Mouse (Mus musculus) myocyte (in vitro differentiated cells): ENCODE data around the gene Agrn. TPM values are rescaled to one million over a fixed set of nuclear protein-coding genes. Genes with fewer than 3 reads are reported as not detected.

Experiments used
- H3K27me3 ChIP-seq: one replicate; pipeline ENCODE4 v1.6.1; 2011; ENCODE audit not compliant: control insufficient read depth, insufficient read depth, insufficient read length
- H3K36me3 ChIP-seq: one replicate; pipeline ENCODE4 v1.6.1; 2011; ENCODE audit not compliant: control insufficient read depth, insufficient read depth
- H3K4me2 ChIP-seq: one replicate; pipeline ENCODE4 v1.6.1; 2011; ENCODE audit warnings: low read depth, control low read depth
- H3K4me3 ChIP-seq: one replicate; pipeline ENCODE4 v1.5.1; 2011; ENCODE audit warnings: mild to moderate bottlenecking, control low read depth, moderate library complexity
- H3K79me2 ChIP-seq: one replicate; pipeline ENCODE4 v1.6.1; 2011; ENCODE audit not compliant: control insufficient read depth, insufficient read depth
- H3ac ChIP-seq: one replicate; pipeline ENCODE4 v1.6.1; 2011; ENCODE audit not compliant: control insufficient read depth, insufficient read length
- CEBPB ChIP-seq: IDR thresholded peaks from 2 replicates; pipeline ENCODE4 v1.6.1; 2011; ENCODE audit warnings: mild to moderate bottlenecking, moderate library complexity; ENCODE audit not compliant: poor library complexity, insufficient read depth, severe bottlenecking
- E2F4 ChIP-seq: IDR thresholded peaks from one replicate; pipeline ENCODE4 v1.6.1; 2011; ENCODE audit warnings: mild to moderate bottlenecking, control low read depth, moderate library complexity; ENCODE audit not compliant: insufficient read depth
- MAX ChIP-seq: IDR thresholded peaks from one replicate; pipeline ENCODE4 v1.6.1; 2011; ENCODE audit warnings: low read depth, mild to moderate bottlenecking, control low read depth
- MYOD1 ChIP-seq, 3 experiments: IDR thresholded peaks; one replicate each; pipeline ENCODE4 v1.6.1; 2011; ENCODE audit warnings: control low read depth in 2 of 3, low read depth in 2 of 3, mild to moderate bottlenecking in 2 of 3, moderate library complexity in 1 of 3; ENCODE audit not compliant: insufficient read length in 2 of 3, control insufficient read depth in 1 of 3
- MYOG ChIP-seq, 3 experiments: IDR thresholded peaks; one replicate each; pipeline ENCODE4 v1.6.1; 2011; ENCODE audit warnings: control low read depth in 2 of 3, low read depth in 2 of 3, mild to moderate bottlenecking in 2 of 3; ENCODE audit not compliant: insufficient read length in 2 of 3, control insufficient read depth in 1 of 3, insufficient read depth in 1 of 3
- POLR2A ChIP-seq: IDR thresholded peaks from one replicate; pipeline ENCODE4 v1.6.1; 2011; ENCODE audit warnings: low read depth, mild to moderate bottlenecking, control low read depth, moderate library complexity; ENCODE audit not compliant: insufficient read length
- POLR2AphosphoS2 ChIP-seq: IDR thresholded peaks from one replicate; pipeline ENCODE4 v1.6.1; 2011; ENCODE audit warnings: low read depth, control low read depth; ENCODE audit not compliant: insufficient read length
- REST ChIP-seq: IDR thresholded peaks from one replicate; pipeline ENCODE4 v1.6.1; 2011; ENCODE audit warnings: mild to moderate bottlenecking, control low read depth, moderate library complexity; ENCODE audit not compliant: insufficient read depth, insufficient read length
- SRF ChIP-seq: IDR thresholded peaks from one replicate; pipeline ENCODE4 v1.6.1; 2011; ENCODE audit warnings: low read depth; ENCODE audit not compliant: control insufficient read depth, insufficient read length
- TCF12 ChIP-seq: IDR thresholded peaks from one replicate; pipeline ENCODE4 v1.6.1; 2011; ENCODE audit warnings: mild to moderate bottlenecking, control low read depth; ENCODE audit not compliant: poor library complexity, insufficient read depth, severe bottlenecking
- TCF3 ChIP-seq: IDR thresholded peaks from one replicate; pipeline ENCODE4 v1.6.1; 2011; ENCODE audit warnings: low read depth, control low read depth; ENCODE audit not compliant: insufficient read length
- USF1 ChIP-seq: IDR thresholded peaks from one replicate; pipeline ENCODE4 v1.6.1; 2011; ENCODE audit warnings: low read depth, mild to moderate bottlenecking, control low read depth, moderate library complexity
- polyA plus RNA-seq: library from polyadenylated mRNA; unstranded; fragments of >200 nt; fragmentation: generic; extraction: Trizol; gene quantifications from one replicate; pipeline ENCODE4 v1.2.1, GENCODE M21; 2012; ENCODE audit warnings: missing spikeins

Gene Agrn
- polyA plus RNA-seq, 1 experiment, result 22.7 TPM

DNA sequence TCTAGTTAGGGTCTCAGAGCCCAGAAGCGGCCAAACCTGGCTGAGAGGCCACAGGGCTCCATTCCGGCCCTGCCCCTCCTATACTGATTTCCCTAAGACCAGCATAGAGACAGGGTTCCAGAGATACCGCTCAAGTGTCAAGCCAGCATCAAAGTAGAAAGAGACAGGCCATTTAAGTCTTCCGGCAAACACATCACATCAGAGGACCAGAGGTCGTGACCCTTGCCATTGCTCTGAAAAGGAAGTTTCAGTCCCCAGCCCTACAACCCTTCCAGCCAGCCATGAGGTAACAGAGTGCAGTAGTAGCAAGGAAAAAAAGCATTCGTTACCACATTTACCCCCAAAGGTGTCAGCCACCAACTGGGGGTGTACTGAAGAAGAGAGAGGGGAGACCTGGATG lies 2.9 kb downstream of the Agrn start:
- no peak overlapping the region for H3K4me2 ChIP-seq
- TF ChIP-seq MYOG (IDR thresholded peaks at IDR 0.05; ENCODE audit: control insufficient read depth in 1 of 3, insufficient read depth in 1 of 3, insufficient read length in 2 of 3, low read depth in 2 of 3) (no peak), TCF3 (no peak), MAX (no peak), SRF (no peak), TCF12 (no peak), USF1 (no peak), REST (no peak), POLR2A (no peak), MYOD1 (IDR thresholded peaks at IDR 0.05; ENCODE audit: control insufficient read depth in 1 of 3, insufficient read length in 2 of 3, low read depth in 2 of 3) (no peak)
- no peaks in the 10 kb centered on the region for H3K36me3 ChIP-seq
- H3ac ChIP-seq, result no peak overlapping the region
- H3K4me3 ChIP-seq, result no peak overlapping the region
- no peaks in the 10 kb centered on the region for H3K27me3 ChIP-seq
- no peaks in the 10 kb centered on the region for H3K79me2 ChIP-seq

- Histone ChIP-seq H3K36me3 (no peaks in the 10 kb centered on the region), H3K4me2 (no peak overlapping the region), H3K4me3 (no peak overlapping the region), H3K79me2 (no peaks in the 10 kb centered on the region), H3ac (no peak overlapping the region), H3K27me3 (no peaks in the 10 kb centered on the region)
- TF ChIP-seq POLR2AphosphoS2 (no peak), MYOD1 (IDR thresholded peaks at IDR 0.05; ENCODE audit: control insufficient read depth in 1 of 3, insufficient read length in 2 of 3, low read depth in 2 of 3) (no peak), SRF (no peak), USF1 (no peak), REST (no peak), E2F4 (no peak), MYOG (IDR thresholded peaks at IDR 0.05; ENCODE audit: control insufficient read depth in 1 of 3, insufficient read depth in 1 of 3, insufficient read length in 2 of 3, low read depth in 2 of 3) (no peak), MAX (no peak), CEBPB (no peak), TCF12 (no peak)
Measured at GRCm38 (mm10) chr4:156193906-156194305, 3.4 kb downstream of the Agrn start.

DNA sequence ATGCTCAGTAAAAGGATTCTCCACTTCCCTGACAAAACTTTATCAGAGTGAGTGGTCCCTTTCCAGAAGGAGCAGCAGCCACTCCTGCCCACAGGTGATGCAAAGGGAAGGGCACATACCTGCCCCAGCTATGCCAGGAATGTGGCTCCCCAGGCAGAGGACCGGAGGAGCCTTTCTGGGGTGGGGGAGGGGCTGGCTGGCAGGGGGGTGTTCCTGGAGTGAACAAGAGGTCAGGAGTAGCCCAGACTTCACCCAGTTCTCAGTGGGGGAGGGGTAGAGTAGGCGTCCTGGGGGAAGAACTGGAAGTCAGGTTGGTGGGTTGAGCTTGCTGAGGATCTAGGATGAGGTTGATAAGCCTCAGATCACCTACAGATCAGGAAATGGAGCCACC lies 4.1 kb downstream of the Agrn start:
- no peaks in the 10 kb centered on the region for H3K79me2 ChIP-seq

GRCm38 (mm10) chr4:156192421-156193199 lies 4.7 kb downstream of the Agrn start:
- Histone ChIP-seq H3K4me2 (no peak overlapping the region), H3ac (no peak overlapping the region), H3K27me3 (no peaks in the 10 kb centered on the region), H3K79me2 (no peaks in the 10 kb centered on the region), H3K36me3 (no peaks in the 10 kb centered on the region), H3K4me3 (no peak overlapping the region)
- TF ChIP-seq MYOD1 (IDR thresholded peaks at IDR 0.05; ENCODE audit: control insufficient read depth in 1 of 3, insufficient read length in 2 of 3, low read depth in 2 of 3) (no peak), TCF3 (no peak), SRF (no peak), TCF12 (no peak), REST (no peak), POLR2AphosphoS2 (no peak), USF1 (no peak), POLR2A (no peak), CEBPB (no peak), MYOG (IDR thresholded peaks at IDR 0.05; ENCODE audit: control insufficient read depth in 1 of 3, insufficient read depth in 1 of 3, insufficient read length in 2 of 3, low read depth in 2 of 3) (no peak), E2F4 (no peak), MAX (no peak)

More for the DNA sequence above, 4.1 kb downstream of the Agrn start:
- TF ChIP-seq POLR2A (no peak), USF1 (no peak), REST (no peak), MAX (no peak), MYOD1 (IDR thresholded peaks at IDR 0.05; ENCODE audit: control insufficient read depth in 1 of 3, insufficient read length in 2 of 3, low read depth in 2 of 3) (no peak), TCF12 (no peak), MYOG (IDR thresholded peaks at IDR 0.05; ENCODE audit: control insufficient read depth in 1 of 3, insufficient read depth in 1 of 3, insufficient read length in 2 of 3, low read depth in 2 of 3) (no peak), SRF (no peak), E2F4 (no peak), POLR2AphosphoS2 (no peak), CEBPB (no peak), TCF3 (no peak)
- no peak overlapping the region for H3K4me2 ChIP-seq
- no peak overlapping the region for H3ac ChIP-seq
- no peaks in the 10 kb centered on the region for H3K36me3 ChIP-seq
- H3K4me3 ChIP-seq, result no peak overlapping the region
- H3K27me3 ChIP-seq, result no peaks in the 10 kb centered on the region
